Mouse (Mus musculus) brain, embryonic 18.5 days (tissue): ENCODE results near the gene Aunip.

Experiments
- DNase-seq: peaks from one replicate; pipeline ENCODE4 v3.0.0-alpha.2; 2012; ENCODE audit warnings: low read depth, low spot score

The Aunip gene

DNA sequence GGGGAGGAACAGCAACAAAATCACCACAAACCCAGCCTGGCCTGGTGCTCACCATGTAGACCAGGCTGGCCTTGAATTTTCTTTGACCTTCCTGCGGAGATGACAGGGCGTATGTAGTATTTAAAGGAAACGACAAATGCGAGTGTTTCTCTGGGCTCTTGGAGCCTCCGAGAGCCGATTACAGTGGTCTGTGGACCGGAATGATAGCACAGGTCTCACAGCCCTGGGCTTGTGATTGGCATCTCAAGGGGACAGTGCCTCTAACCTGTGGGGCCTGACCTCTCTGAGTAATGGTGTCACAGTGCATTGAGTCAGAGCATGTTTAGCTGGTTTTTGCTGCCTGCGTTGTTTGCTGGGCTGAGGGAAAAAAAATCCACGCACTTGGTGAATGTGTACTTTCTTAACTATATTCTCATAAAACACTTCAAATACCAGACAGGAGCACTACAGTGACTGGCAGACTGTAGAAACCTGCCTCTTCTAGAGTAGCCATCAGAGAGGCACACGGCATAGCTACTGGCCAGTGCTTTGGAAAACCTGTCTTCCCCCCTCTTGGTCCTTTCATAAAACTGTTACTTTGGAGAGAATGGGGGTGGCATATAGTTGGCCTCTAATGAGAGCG is 3.6 kb downstream of the Aunip start:
- no peak for DNase-seq

- no peak for DNase-seq
Observed at GRCm38 (mm10) chr4:134515614-134516013, 4.8 kb downstream of the Aunip start.

GRCm38 (mm10) chr4:134516981-134517380 is 6.2 kb downstream of the Aunip start:
- DNase-seq = no peak

DNA sequence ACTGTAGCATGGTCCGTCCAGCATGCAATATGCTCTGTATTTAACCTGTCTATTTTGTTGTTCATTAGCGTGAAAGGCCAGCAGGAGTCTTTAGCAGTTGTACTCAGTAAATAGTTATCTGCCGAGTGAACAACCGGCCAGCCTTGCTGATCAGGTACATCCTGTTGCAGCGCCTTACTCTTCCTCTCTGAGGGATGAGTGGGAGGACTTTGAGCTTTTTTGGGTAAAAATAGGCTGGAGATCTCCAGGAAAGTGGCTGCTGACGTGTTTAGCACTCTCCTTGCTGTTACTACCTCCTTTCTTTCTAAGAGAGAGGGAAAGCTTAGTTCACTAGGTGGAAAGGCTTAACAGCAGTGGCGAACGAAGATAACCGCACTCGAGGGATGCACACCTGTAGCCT is 6.9 kb downstream of the Aunip start:
- DNase-seq = no peak

DNA sequence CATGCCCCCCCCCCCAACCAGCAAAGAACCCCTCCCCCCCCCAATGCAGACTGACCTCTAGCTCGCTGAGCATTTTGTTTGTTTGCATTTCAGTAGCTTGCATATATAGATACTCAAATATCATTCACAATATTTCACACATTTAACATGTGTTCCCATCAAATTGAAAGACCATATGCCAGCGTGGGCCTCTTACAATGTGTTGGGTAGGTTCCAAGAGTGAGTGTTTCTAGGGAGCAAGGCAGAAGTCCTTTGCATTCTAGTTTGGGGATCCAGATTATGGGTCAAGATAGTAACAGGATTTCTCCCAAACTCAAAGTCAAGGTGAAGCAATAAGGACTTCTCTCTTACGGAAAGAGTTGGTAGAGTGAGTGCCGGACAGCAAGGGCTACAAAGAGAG is 7.7 kb downstream of the Aunip start:
- DNase-seq = no peak

DNA sequence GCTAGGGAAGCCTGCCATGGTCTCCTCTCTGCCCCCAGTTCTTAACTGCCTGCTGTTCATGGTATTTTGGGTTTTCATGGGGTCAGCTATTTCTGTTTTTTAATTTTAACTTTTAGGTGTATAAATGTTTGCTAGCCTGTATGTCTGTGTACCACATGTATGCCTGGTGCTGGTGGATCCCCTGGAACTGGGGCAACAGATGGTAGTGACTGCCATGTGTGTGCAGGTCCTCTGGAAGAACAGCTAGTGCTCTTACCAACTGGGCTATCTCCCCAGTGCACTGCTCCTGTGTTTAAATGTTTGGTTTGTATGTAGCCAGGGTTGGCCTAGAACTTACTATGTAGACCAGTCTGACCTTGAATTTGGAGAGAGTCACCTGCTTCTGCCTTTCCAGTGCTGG is 8.5 kb downstream of the Aunip start:
- no peak for DNase-seq

- DNase-seq = no peak
Observed at GRCm38 (mm10) chr4:134523447-134523846, 12.6 kb downstream of the Aunip start.

- DNase-seq = no peak
Observed at GRCm38 (mm10) chr4:134525806-134526205, 15.0 kb downstream of the Aunip start.

DNA sequence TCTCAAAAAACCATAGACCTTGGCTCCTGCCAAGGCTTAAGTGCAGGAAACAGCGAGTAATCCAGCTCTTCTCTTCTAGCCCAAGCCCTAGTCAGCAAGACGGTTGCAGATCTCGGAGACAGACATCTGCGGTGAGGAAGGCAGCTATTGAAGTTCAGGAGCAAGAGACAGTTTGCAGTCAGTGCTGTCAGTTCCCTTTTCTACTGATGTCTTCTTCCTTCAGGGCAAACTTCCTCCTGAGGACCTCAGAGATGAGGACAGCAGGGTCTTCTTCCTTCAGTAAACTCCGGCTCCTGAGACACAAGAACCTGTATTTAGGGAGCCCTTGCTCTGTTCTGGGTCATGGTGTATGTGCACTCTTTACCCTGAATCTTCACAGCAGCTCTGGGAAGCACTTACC is 15.4 kb downstream of the Aunip start:
- DNase-seq = no peak

- DNase-seq = no peak
Observed at GRCm38 (mm10) chr4:134532928-134533327, 22.1 kb downstream of the Aunip start.

DNA sequence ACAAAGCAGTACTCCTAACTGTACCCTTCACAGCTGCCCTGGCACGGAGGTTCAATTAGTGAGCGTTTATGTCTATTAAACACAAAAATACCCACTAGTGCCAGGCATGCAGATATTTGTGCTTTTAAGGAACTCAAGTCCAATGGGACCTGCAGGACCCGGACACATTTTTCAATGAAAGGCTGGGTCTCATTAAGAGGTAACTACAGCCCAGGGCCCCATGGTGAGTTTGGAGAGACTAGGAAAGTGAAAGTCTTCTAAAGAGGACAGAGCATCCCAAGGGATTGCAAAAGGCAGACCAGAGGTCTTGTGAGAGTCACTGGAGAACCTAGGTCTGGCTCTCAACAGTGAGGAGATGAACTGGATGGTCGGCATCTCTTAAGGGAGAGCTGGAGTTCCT is 22.6 kb downstream of the Aunip start:
- no peak for DNase-seq

- no peak for DNase-seq
Observed at GRCm38 (mm10) chr4:134534124-134534886, 23.5 kb downstream of the Aunip start.

DNA sequence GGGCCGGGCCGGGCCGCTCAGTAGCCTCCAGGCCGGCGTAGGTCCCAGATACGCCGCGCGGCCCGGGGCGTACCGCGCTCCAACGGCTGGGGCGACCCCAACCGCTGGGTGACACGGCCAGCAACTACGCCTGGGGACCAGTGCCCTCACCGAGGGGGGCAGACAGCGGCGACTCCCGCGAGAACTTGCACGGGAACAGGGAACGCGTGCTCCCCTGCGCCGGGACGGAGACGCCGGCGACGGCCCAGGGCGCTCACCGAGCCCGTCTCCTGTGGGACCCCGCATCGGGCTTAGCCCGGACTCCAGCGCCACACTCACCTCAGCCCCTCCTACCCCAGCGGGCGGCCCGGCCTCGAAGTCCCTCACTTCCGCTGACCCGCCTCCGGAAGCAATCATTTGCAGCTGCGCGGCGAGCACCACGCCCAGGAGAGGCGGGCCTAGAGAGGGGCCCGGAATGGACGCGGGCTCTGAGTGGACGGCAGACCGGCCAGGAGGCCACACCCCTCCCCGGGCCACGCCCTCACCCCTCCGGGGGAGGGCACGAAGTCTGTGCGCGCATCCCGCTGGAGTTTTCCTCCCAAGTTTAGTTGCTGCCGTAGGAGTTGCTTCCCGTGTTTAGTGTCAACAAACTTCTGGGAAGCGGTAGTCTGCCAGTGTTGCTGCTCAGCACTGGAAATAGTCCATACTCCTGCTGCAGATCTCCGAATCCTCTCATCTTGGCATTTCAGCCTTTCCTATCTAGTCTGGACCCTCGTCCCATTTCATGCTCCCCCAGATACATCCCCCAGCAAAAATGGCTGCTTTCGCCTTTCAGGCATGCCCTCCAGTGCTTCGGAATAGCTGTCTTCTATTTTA is 24.4 kb downstream of the Aunip start, which contains the start of gene Mtfr1l:
TSS of gene Mtfr1l (minus strand) at position 456 of the 855 bp plus-strand sequence.
- DNase-seq = peak; percentile 86

GRCm38 (mm10) chr4:134535787-134536151 is 25.0 kb downstream of the Aunip start:
- DNase-seq = no peak

- no peak for DNase-seq
Observed at GRCm38 (mm10) chr4:134538997-134539580, 28.3 kb downstream of the Aunip start.

DNA sequence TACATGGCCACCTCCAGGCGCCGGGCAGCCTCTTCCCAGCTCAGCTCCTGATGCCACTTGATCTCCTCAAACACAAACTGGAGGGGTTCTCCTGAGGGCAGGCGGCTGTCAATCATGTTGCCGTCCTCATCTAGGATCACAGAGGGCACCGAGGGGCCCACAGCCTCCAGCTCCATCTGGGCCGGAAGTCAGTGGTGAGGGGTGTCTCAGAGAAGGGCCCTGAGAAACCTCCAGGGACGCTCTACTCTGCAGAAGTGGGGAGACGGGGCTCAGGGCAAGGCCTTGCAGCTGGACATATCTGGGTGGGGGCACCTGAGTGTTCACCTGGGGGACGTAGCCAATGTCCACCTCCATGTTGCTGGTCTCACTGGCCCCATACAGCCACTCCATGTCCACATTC is 31.9 kb downstream of the Aunip start:
- no peak for DNase-seq

- peak; percentile 59 for DNase-seq
Observed at GRCm38 (mm10) chr4:134543261-134543660, 32.5 kb downstream of the Aunip start.

DNA sequence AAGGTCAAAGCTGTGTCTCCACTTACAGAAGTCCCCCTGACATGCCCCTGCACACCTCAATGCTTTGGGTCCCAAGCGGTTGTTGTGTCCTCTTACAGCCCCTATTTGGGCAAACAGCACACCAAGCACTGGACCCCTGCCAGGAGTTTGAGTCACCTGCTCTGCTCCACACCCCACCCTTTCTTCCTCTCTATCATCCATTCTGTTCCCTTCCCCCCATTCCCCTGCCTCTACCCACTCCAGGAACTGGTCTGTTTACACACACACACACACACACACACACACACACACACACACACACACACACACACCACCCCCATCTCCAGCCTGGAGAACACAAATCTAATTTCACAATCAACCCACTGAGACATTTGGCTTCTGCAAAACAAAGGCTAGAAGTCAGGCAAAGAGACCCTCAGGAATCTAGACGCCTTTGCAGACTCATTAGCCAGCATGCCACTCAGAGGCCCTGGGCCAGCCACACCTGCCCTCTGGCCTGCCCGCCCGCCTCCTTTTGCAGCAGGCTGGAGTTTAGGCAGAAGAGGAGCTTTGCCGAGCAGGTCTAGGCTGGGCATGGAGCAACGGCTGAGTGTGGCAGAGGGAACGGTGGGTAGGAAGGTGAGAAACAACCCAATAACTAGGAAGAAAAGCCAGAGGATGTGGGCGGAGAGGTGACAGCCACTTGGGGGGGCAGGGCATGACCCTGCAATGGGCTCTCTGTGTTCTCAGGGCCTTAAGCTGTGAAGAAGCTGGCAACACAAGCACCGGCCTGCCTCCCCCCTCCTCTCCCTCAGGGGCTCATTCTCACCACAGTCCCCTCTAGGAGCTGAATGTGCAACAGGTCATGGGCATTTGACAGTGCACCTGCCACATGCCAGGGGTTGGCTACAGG is 36.3 kb downstream of the Aunip start:
- no peak for DNase-seq

DNA sequence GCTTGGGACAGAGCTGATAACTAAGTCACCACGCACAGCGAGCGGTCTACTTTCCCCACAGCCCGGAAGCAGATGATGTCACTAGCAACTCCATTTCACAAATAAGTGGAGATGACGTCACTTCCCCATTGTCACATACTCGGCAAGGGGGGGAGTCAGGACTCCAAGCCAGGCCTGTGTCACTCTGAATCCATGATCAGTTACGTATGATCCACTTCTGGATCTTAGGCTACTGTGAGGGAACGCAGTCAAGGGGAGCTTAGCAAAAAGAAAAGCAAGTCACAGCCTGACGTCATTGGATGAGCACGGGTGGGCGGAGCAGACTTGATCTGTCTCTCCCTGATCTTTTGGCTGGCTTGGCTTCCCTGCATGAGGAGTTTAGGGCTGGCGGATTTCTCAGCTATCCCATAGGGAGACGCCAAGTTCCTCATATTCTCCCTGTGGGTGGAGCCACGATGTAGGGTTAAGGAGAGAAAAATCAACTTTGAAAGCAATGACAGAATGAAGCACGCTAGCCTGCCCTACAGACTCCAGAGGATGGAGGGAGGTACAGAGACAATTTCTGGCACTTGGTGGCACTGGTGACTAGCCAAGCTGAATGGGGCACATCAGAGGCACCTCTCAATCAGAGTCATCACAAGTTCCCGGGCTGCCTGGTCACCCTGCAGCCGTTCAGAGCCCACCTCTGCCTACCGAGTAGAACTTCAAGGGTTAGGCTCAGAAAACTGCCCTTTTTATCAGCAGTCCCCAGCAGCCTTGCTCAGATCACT is 37.6 kb downstream of the Aunip start:
- no peak for DNase-seq

DNA sequence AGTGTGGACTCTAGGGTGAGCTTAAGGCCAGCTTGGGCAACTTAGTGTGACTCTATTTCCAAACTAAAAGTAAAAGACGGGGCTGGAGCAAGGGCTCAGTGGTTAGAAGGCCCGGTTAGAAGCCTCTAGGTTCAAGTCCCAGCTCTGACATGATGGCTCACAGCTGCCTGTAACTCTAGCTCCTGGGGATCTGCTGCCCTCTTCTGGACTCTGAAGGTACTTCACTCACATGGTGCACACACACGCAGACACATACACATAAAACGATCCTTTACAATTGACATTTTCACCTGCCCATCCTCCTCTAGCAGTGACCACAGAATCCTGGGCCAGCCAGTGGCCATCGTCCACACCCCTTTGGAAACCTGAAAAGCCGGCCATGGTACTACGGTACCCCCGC is 39.1 kb downstream of the Aunip start:
- no peak for DNase-seq
